Mouse (Mus musculus) intestine, embryonic 16.5 days (tissue): Measurements from ENCODE around the gene Sh3d21. TPM values are rescaled to one million over a fixed set of nuclear protein-coding genes. Genes with fewer than 3 reads are reported as not detected.

Experiments used
- ATAC-seq: fragments of 200-750 bp; cut with Nextera tagmentation; 2 replicates; pipeline ENCODE4 v1.8.0; 2017; ENCODE audit warnings: moderate TSS enrichment, moderate library complexity
- H3K27ac ChIP-seq: fragments of 300-500 bp; sonication (generic); 2 replicates; pipeline ENCODE4 v1.5.1; 2014; ENCODE audit warnings: mild to moderate bottlenecking, low read length
- H3K27me3 ChIP-seq: fragments of 300-500 bp; sonication (generic); replicated peaks from 2 replicates; pipeline ENCODE4 v1.6.1; 2014; ENCODE audit warnings: low read length, control low read depth, mixed read lengths; ENCODE audit not compliant: control insufficient read depth, insufficient read depth
- H3K36me3 ChIP-seq: fragments of 300-500 bp; sonication (generic); 2 replicates; pipeline ENCODE4 v1.6.1; 2014; ENCODE audit warnings: low read length, control low read depth; ENCODE audit not compliant: control insufficient read depth, insufficient read depth
- H3K4me1 ChIP-seq: fragments of 300-500 bp; sonication (generic); 2 replicates; pipeline ENCODE4 v1.6.1; 2014; ENCODE audit warnings: low read length, control low read depth, mixed read lengths; ENCODE audit not compliant: control insufficient read depth, insufficient read depth
- H3K4me2 ChIP-seq: fragments of 300-500 bp; sonication (generic); 2 replicates; pipeline ENCODE4 v1.6.1; 2014; ENCODE audit warnings: low read depth, low read length, control low read depth
- H3K4me3 ChIP-seq: fragments of 300-500 bp; sonication (generic); 2 replicates; pipeline ENCODE4 v1.5.1; 2014; ENCODE audit warnings: mild to moderate bottlenecking, low read length
- H3K9ac ChIP-seq: fragments of 300-500 bp; sonication (generic); 2 replicates; pipeline ENCODE4 v1.6.1; 2014; ENCODE audit warnings: low read depth, low read length
- H3K9me3 ChIP-seq: fragments of 300-500 bp; sonication (generic); 2 replicates; pipeline ENCODE4 v1.6.1; 2016; ENCODE audit warnings: low read length, control low read depth; ENCODE audit not compliant: control insufficient read depth
- WGBS: fragments of 180-500 bp; shearing (Covaris S2); extraction: QIAGEN DNeasy Blood & Tissue Kit; methylation state at CpG from one replicate; pipeline ENCODE4 v1.1.7; 2014; 5-methylcytosine and 5-hydroxymethylcytosine counted together
- polyA plus RNA-seq: library from polyadenylated mRNA; unstranded; fragments of >200 nt; fragmentation: Nextera tagmentation; extraction: Ambion mirVana; gene quantifications from 2 replicates; pipeline ENCODE4 v1.2.1, GENCODE M21; 2015

The Sh3d21 gene
- polyA plus RNA-seq, 1 experiment from 2014 or later, result 13.2 TPM

DNA sequence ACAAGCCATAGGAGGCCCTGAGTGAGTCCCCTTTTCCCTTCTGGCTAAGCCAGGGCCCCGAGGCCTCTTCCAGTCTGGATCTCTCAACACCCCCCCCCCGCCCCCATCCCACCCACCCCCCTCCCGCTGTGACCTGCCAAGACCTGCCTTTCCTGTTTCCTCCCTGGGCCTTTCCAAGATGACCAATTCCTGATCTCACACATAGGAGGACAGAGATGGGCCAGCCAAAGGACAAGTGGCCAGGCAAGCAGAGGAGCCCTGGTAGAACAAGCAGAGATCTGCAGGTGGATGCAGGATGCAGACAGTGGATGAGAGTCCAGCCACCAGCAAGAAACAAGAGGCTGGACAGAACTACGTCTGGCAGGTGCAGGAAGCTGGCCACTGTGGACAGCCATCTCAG lies 17.9 kb downstream of the Sh3d21 start:
- no peak for ATAC-seq
- Histone ChIP-seq H3K27me3 (no peaks in the 10 kb centered on the region), H3K4me1 (peaks cover 23% of the 10 kb centered on the region), H3K36me3 (no peaks in the 10 kb centered on the region), H3K9ac (no peak overlapping the region), H3K4me3 (no peak overlapping the region), H3K9me3 (no peaks in the 10 kb centered on the region), H3K27ac (no peak overlapping the region), H3K4me2 (no peak overlapping the region)
- 42% methylated on average over 4 of the region's 4 CpGs for WGBS

DNA sequence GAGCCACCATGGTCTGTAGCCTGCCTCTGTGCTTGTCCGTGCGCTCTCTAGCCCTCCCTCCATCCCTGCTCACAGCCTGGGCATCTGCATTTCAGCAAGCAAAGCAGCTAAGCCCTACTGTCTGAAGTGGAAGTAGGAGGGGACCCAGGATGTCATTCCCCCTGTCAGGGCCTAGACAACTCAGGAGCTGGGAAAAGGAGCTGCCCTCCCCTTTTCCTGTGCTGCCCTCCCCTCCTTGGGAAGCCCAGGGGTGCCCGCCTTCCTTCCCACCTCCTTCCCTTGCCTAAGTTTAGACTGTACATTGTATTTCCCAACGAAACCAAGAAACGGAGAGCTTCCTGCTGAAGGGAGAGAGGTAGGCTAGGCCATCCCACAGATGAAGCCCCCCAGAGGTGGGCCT lies 22.3 kb downstream of the Sh3d21 start:
- WGBS, result 60% methylated on average over 5 of the region's 5 CpGs
- H3K36me3 ChIP-seq, result peaks cover 15% of the 10 kb centered on the region
- no peaks in the 10 kb centered on the region for H3K4me1 ChIP-seq
- H3K27me3 ChIP-seq, result no peaks in the 10 kb centered on the region
- no peak overlapping the region for H3K4me2 ChIP-seq
- H3K9ac ChIP-seq, result no peak overlapping the region
- no peak overlapping the region for H3K4me3 ChIP-seq
- H3K27ac ChIP-seq, result 0 out of 2 replicates have a peak overlapping the region, but pooled peaks have one; percentile 4
- ATAC-seq, result no peak
- no peaks in the 10 kb centered on the region for H3K9me3 ChIP-seq

DNA sequence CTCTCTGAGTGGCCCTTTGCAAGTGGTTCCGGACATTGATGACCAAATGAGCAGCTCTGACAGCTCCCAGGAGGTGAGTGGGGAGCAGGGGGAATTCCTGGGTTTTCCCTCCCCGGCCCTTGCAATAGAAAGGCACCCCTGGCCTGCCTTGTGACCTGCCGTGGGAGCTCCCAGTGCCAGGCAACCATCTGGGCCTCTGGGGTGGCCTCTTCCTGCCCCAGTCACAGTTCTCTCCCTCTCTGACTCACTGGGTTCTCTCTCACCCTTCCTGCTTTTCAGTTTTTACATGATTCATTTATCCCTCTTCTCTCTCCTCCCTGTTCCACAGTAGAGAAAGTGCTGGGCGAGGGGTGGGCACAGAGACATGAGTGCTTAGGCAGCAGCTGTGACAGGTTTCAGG lies 25.5 kb downstream of the Sh3d21 start:
- Histone ChIP-seq H3K4me1 (peaks cover 5% of the 10 kb centered on the region), H3K36me3 (peaks cover 22% of the 10 kb centered on the region), H3K27ac (no peak overlapping the region), H3K27me3 (no peaks in the 10 kb centered on the region), H3K9me3 (no peaks in the 10 kb centered on the region), H3K4me2 (no peak overlapping the region), H3K9ac (no peak overlapping the region), H3K4me3 (no peak overlapping the region)
- 86% methylated on average over 4 of the region's 4 CpGs for whole genome bisulfite sequencing
- no peak for ATAC-seq

DNA sequence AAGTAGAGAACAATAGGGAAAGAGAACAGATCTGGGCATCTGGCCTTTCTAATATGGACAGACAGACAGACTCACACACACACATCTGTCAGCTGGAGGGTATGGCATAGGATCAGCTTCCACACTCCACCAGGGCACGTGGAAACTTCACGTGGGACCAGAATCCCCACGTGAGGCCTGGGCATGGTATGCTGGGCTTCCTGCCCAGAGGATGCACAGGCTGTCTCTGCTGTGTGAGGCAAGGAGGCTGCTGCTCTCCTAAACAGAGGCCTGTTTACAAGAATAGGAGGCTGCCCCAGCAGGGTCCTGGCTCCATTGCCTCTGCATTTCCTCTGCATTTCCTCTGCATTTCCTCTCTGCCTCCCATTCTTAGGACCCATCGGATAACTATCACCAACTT lies 28.7 kb downstream of the Sh3d21 start:
- Histone ChIP-seq H3K9ac (no peak overlapping the region), H3K27me3 (no peaks in the 10 kb centered on the region), H3K27ac (no peak overlapping the region), H3K4me1 (peaks cover 22% of the 10 kb centered on the region), H3K36me3 (peaks cover 23% of the 10 kb centered on the region), H3K4me2 (no peak overlapping the region), H3K9me3 (no peaks in the 10 kb centered on the region), H3K4me3 (no peak overlapping the region)
- 83% methylated on average over 4 of the region's 4 CpGs for WGBS
- no peak for ATAC-seq

DNA sequence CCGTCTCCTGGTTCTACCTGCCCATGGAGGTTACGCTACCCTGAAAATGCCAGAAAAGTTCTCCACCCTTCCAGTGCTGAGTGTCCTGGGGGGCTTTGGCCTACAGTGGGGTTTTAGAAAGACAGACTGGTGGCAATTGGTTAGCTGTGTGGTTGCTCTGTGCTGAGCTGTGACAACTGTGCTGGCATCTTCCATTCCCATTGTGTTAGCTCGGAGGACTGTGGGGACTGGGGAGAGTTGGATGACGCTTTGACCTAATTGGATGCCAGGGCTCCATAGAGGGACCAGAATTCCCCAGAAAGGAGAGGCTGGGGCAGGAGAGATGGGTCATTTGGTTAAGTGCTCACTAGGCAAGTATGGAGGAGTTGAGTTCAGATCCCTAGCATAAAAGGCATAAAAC lies 29.1 kb downstream of the Sh3d21 start:
- H3K4me2 ChIP-seq, result no peak overlapping the region
- H3K4me1 ChIP-seq, result peaks cover 22% of the 10 kb centered on the region
- H3K4me3 ChIP-seq, result no peak overlapping the region
- no peaks in the 10 kb centered on the region for H3K27me3 ChIP-seq
- H3K27ac ChIP-seq, result no peak overlapping the region
- WGBS, result 96% methylated on average over 4 of the region's 4 CpGs
- H3K9me3 ChIP-seq, result no peaks in the 10 kb centered on the region
- no peak overlapping the region for H3K9ac ChIP-seq
- no peak for ATAC-seq
- peaks cover 26% of the 10 kb centered on the region for H3K36me3 ChIP-seq

DNA sequence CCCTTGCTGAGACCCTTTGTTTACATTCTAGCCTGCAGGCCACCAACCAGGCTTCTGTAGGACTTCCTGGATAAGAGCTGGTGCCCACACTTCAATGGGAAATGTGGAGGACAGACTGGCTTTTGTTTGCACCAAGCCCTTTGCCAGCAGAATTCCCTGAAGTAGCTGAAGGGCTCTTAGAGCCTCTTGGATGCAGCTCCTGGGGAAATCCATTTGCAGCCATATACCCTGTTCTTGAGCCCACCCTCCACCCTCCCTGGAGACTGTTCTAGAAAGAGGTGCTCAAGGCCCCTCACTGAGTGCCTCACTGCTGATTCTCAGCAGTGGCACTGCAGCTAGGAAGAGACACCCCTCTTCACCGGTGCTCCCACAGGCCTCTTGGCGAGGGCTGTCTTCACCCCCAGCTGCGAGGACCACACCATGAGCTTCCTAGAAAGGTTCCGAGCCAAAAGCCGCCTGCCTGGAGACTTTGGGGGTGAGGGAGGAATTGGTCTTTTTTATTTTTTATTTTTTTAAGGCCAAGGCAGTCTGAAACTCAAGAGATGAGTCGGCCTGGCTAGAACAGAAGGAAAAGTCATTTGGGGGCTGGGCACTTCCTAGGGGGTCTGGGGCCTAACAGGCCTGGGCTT lies 30.5 kb downstream of the Sh3d21 start:
- Histone ChIP-seq H3K9me3 (no peaks in the 10 kb centered on the region), H3K9ac (0 out of 2 replicates have a peak overlapping the region, but pooled peaks have one; percentile 10), H3K4me2 (no peak overlapping the region), H3K27ac (peak overlapping the region; percentile 65), H3K4me3 (no peak overlapping the region), H3K36me3 (peaks cover 29% of the 10 kb centered on the region), H3K27me3 (no peaks in the 10 kb centered on the region), H3K4me1 (peaks cover 22% of the 10 kb centered on the region)
- 66% methylated on average over 6 of the region's 6 CpGs for WGBS
- ATAC-seq, result no peak

DNA sequence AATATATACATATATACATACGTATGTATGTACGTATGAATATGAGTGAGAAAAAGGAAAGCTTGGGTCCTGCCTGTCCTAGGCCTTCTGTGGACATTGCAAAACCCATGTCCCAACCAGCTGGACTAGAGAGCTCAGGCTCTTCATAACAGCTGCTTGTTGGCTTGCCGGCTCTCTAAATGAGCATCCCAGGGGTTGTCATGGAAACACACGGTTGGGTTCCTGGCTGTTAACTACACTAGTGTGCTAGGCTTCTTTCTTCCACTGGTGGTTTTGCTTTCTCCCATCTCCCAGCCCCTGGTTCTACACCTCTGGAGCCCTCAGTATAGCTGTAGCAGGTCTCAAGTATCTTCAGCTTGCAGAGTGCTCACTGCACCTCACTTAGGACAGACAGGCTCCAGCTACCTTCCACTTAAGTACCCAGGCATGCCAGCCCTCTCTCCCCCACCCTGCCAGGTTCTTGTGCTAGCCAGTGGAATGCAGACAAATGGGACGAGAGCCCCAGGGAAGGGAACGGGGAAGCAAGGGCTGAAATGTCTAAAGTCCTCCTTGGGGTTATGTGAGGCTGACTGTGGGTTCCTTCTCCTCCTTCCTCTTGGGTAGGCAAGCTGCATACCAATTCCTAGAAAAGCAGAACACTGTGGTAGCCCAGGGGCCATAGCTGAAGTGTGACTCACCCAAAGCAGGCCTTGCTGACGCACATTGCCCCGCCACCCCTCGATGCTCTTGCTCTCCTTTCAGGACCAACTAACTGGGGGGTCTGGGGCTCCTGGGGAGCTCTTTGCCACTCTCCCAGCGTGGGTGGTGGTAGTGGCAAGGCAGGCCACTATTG lies 31.8 kb downstream of the Sh3d21 start:
- Histone ChIP-seq H3K9me3 (no peaks in the 10 kb centered on the region), H3K4me2 (no peak overlapping the region), H3K27me3 (no peaks in the 10 kb centered on the region), H3K9ac (no peak overlapping the region), H3K27ac (peak overlapping the region; percentile 65), H3K4me3 (no peak overlapping the region), H3K36me3 (peaks cover 25% of the 10 kb centered on the region), H3K4me1 (peaks cover 22% of the 10 kb centered on the region)
- 53% methylated on average over 10 of the region's 10 CpGs for WGBS
- peak; percentile 61 for ATAC-seq

DNA sequence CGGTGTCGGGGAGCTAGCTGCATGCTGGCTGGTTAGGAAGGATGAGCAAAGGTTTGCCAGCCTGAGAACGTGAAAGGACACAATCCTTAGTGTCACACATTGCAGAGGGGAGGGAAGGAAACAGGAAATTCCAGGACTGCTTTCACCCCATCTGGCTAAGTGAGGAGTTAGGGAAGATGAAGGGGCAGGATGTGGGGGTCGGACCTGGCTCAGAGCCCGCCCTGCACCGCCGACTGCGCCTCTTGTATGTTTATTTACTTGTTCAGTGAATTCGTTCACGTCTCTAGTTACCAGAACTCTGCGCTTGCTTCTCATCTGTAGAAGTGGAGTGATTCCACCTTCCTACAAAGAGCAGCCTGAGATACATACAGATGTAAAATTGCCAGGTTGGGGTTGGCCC lies 32.8 kb downstream of the Sh3d21 start:
- WGBS, result 48% methylated on average over 11 of the region's 11 CpGs
- Histone ChIP-seq H3K4me3 (no peak overlapping the region), H3K36me3 (peaks cover 19% of the 10 kb centered on the region), H3K4me2 (no peak overlapping the region), H3K4me1 (peaks cover 22% of the 10 kb centered on the region), H3K9ac (no peak overlapping the region), H3K27me3 (no peaks in the 10 kb centered on the region), H3K27ac (peak overlapping the region; percentile 78), H3K9me3 (no peaks in the 10 kb centered on the region)
- ATAC-seq, result peak; percentile 70

DNA sequence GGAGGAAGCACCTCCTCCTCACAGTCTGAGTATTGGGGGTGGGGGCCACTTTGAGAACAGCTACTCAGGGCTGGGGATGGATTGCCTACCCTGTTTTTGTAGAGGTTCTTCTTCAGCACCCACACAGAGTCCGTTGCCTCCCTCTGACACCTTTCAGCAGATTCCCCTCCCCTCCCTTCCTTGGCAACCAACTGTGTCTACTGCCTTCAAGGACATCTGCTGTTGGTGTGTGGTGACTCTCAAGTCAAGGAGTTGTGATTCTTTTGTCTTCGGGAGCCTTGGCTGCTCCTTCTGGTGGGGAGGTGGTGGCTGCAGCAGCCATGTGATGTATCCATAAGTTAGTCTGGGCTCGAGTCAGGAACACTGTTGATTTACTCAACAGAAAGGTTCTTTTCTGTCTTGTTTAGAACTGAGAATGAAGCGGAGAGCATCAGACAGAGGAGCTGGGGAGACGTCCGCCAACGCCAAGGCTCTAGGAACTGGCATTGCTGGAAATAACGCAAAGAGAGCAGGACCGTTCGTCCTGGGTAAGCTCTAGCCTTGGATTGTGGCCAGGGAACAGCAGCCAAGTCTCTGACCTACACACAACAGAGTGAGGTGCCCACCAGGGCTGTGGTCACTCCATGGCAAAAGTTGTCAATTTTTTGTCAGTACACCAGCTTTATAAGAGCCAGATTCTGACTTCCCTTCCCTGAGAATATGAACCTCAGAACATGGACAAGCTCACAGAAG lies 39.8 kb downstream of the Sh3d21 start:
- Histone ChIP-seq H3K27ac (no peak overlapping the region), H3K4me2 (no peak overlapping the region), H3K36me3 (peaks cover 11% of the 10 kb centered on the region), H3K9ac (no peak overlapping the region), H3K27me3 (no peaks in the 10 kb centered on the region), H3K4me1 (no peaks in the 10 kb centered on the region), H3K9me3 (0 out of 2 replicates have a peak, but pooled peaks cover 5% of the 10 kb centered on the region), H3K4me3 (no peak overlapping the region)
- ATAC-seq, result no peak
- 79% methylated on average over 10 of the region's 10 CpGs for WGBS
